Mouse (Mus musculus): Measurements from ENCODE around the gene Srrm2.

Srrm2 gene

DNA sequence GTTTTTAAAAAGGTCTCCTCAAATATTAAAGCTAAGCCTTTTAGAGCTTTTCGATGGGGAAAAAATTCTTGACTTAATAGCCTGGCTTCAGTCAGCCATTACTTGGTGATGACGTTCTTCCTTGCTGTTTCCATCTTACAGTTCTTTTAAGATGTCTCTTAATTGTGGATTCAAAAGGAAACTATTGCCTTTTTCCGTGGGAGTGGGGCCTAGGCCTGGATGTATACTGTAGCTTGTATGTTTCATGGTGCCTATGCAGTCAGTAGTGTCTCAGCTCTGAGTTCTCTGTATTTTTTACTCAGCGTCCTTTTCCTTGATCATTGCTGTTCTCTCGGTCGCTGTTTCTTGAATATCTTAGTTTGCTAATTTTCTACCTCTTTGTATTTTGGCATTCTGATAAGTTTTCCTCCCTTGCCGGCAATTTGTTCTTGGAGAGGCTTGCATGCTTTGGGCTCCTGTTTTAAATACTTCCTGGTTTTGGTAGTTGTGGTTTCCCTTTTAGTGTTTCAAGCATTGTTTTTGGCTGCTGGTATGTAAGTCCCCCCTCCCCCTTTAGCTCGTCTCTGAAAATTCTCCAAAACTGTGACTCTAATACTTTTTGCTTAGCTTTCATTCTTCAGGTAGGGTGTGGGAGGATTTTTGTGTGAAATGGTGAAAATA is 14.2 kb downstream of the Srrm2 start:
- DNase-seq (ENCODE audit: low read depth, low spot score), result no peak

- DNase-seq (ENCODE audit: low read depth, low spot score), result peak; percentile 73
Observed at GRCm38 (mm10) chr17:23806867-23807266, 16.5 kb downstream of the Srrm2 start.

GRCm38 (mm10) chr17:23807918-23808317 is 17.6 kb downstream of the Srrm2 start:
- no peak for DNase-seq (ENCODE audit: low read depth, low spot score)

DNA sequence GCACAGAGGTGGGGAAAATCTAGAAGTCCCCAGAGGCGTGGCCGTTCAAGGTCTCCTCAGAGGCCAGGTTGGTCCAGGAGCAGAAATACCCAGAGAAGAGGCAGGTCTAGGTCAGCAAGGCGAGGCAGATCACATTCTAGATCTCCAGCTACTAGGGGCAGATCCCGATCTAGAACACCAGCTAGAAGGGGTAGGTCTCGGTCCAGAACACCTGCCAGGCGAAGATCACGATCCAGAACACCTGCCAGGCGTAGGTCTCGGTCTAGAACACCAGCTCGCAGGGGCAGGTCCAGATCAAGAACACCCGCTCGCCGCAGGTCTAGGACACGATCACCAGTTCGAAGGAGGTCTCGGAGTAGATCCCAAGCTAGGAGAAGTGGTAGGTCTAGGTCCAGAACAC is 25.3 kb downstream of the Srrm2 start:
- no peak for DNase-seq (ENCODE audit: low read depth, low spot score)

GRCm38 (mm10) chr17:23818579-23818978 is 28.2 kb downstream of the Srrm2 start:
- no peak for DNase-seq (ENCODE audit: low read depth, low spot score)

DNA sequence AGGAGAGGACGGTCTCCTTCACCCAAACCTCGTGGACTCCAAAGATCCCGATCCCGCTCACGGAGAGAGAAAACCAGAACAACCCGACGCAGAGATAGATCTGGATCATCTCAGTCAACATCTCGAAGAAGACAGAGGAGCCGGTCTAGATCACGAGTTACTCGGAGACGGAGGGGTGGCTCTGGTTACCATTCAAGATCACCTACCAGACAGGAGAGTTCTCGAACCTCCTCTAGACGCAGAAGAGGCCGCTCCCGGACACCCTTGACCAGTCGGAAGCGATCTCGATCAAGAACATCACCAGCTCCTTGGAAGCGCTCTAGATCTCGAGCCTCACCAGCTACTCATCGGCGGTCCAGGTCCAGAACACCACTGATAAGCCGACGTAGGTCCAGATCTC is 28.9 kb downstream of the Srrm2 start:
- no peak for DNase-seq (ENCODE audit: low read depth, low spot score)

- no peak for DNase-seq (ENCODE audit: low read depth, low spot score)
Observed at GRCm38 (mm10) chr17:23820731-23821130, 30.4 kb downstream of the Srrm2 start.

GRCm38 (mm10) chr17:23822094-23822493 is 31.8 kb downstream of the Srrm2 start:
- DNase-seq (ENCODE audit: low read depth, low spot score), result peak; percentile 52

DNA sequence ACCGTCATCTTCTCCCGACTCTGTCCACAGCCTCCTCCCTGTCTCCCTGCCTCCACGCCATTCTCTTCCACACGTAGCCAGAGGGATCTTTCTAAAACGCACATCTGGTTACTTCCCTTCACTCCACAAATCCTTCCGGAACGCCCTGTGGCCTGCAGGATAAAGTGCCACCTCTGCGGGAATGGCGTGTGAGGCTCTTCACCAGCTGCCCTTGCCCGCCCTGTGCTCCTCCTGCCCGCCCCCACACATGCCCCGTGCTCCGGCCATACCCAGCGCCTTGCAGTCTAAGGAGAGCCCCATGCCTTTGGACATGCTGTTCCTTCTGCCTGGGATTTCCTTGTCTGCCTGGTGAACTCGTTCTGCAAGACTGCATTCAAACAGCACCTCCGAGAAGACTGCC is 32.7 kb downstream of the Srrm2 start:
- DNase-seq (ENCODE audit: low read depth, low spot score), result no peak

- no peak for DNase-seq (ENCODE audit: low read depth, low spot score)
Observed at GRCm38 (mm10) chr17:23823614-23824013, 33.3 kb downstream of the Srrm2 start.

DNA sequence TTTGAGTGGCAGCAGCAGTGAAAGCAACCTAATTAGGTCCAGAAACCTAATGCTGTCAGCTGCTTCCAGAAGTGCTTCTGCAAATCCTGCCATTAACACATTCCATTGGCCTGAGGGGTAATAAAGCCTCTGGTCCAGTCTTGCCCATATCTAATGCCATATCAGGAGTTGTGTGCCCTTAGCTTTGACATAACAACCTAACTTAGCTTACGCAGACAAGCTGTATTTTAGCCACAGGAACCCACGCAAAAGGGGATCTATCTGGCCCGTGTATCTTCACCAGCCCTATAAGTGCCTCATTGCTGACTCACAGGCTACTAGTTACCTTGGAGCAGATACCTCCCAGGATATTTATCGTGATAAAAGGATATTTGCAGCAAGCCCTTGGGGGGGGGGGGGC is 35.3 kb downstream of the Srrm2 start:
- no peak for DNase-seq (ENCODE audit: low read depth, low spot score)

- DNase-seq (ENCODE audit: low read depth, low spot score), result peak; percentile 86
Observed at GRCm38 (mm10) chr17:23828271-23829001, 38.1 kb downstream of the Srrm2 start.

GRCm38 (mm10) chr17:23829064-23829619 is 38.8 kb downstream of the Srrm2 start, which contains the start of gene Elob:
TSS of gene Elob (minus strand) at chr17:23829136.
- peak; percentile 91 for DNase-seq (ENCODE audit: low read depth, low spot score)

GRCm38 (mm10) chr17:23831201-23831600 is 40.9 kb downstream of the Srrm2 start:
- DNase-seq (ENCODE audit: low read depth, low spot score), result no peak

- no peak for DNase-seq (ENCODE audit: low read depth, low spot score)
Observed at GRCm38 (mm10) chr17:23836006-23836575, 45.8 kb downstream of the Srrm2 start, which contains the start of gene Prss33. TSS of gene Prss33 (minus strand) at chr17:23836056.

GRCm38 (mm10) chr17:23841145-23841544 is 50.8 kb downstream of the Srrm2 start:
- peak; percentile 82 for DNase-seq (ENCODE audit: low read depth, low spot score)

DNA sequence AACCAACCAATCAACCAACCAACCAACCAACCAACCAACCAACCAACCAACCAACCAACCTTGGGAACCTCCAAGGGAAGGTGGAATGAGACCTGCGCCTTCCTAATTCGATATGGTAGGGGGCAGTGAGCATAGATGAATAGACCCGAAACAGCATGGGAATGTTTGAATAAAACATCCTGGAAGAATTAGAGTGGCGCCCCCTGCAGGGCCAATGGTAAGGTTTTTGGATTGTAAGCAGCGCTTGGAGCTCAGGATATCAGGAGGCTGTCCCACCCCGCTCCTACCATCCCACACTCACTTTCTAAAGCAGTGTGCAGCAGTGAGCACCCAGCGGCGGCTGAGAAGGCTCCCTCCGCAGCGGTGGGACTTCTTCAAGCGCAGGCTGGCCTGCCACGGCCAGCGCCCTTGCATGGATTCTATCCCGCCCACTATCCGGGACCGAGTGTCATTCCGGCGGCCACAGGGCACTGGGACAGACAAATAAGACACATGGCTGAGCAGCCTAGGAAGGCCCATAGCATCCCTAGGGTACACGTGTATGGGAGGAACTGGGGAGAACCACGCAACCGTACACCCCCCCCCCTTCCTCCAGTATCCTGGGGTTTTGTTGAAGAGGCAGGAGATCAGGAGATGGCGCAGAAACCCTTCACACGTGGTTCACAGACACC is 52.9 kb downstream of the Srrm2 start:
- DNase-seq (ENCODE audit: low read depth, low spot score), result peak; percentile 89

GRCm38 (mm10) chr17:23843812-23844273 is 53.5 kb downstream of the Srrm2 start, which contains the start of the genes Prss32 and Prss41:
TSS of gene Prss32 (plus strand) at chr17:23843855.
TSS of gene Prss41 (minus strand) at chr17:23844172.
- peak; percentile 80 for DNase-seq (ENCODE audit: low read depth, low spot score)

- peak; percentile 40 for DNase-seq (ENCODE audit: low read depth, low spot score)
Observed at GRCm38 (mm10) chr17:23850028-23850427, 59.7 kb downstream of the Srrm2 start.

GRCm38 (mm10) chr17:23850853-23851749 is 60.8 kb downstream of the Srrm2 start:
- DNase-seq (ENCODE audit: low read depth, low spot score), result peak; percentile 82

Data from R1 (cell line).